Mouse (Mus musculus) intestine, embryonic 14.5 days (tissue): Measurements from ENCODE around the gene Pank2. TPM values are rescaled to one million over a fixed set of nuclear protein-coding genes. Genes with fewer than 3 reads are reported as not detected.
A peak's percentile ranks its signal among the peaks of the same experiment; 100 is the strongest.
"Not testable (repeated sequence)": the region's sequence is repeated elsewhere in the genome, so short reads cannot be mapped to it uniquely, and the experiment has no call there.

Experiments
- ATAC-seq: fragments of 200-750 bp; cut with Nextera tagmentation; replicated peaks from 2 replicates; pipeline ENCODE4 v1.8.0; 2017; ENCODE audit warnings: low read depth, moderate number of reproducible peaks, moderate TSS enrichment, moderate library complexity; ENCODE audit not compliant: low FRiP score, low TSS enrichment
- DNase-seq: peaks from one replicate; pipeline ENCODE4 v3.0.0-alpha.2; 2018; ENCODE audit warnings: low spot score
- H3K27ac ChIP-seq: fragments of 300-500 bp; sonication (generic); 2 replicates; pipeline ENCODE4 v1.5.1; 2014; ENCODE audit warnings: low read depth, mild to moderate bottlenecking, control low read depth
- H3K27me3 ChIP-seq: fragments of 300-500 bp; sonication (generic); replicated peaks from 2 replicates; pipeline ENCODE4 v1.6.1; 2014; ENCODE audit warnings: low read length, control low read depth; ENCODE audit not compliant: control insufficient read depth, insufficient read depth
- H3K36me3 ChIP-seq: fragments of 300-500 bp; sonication (generic); 2 replicates; pipeline ENCODE4 v1.6.1; 2014; ENCODE audit warnings: low read length, control low read depth; ENCODE audit not compliant: control insufficient read depth, insufficient read depth
- H3K4me1 ChIP-seq: fragments of 300-500 bp; sonication (generic); replicated peaks from 2 replicates; pipeline ENCODE4 v1.6.1; 2014; ENCODE audit warnings: low read length, control low read depth, mixed read lengths; ENCODE audit not compliant: control insufficient read depth, insufficient read depth
- H3K4me2 ChIP-seq: fragments of 300-500 bp; sonication (generic); 2 replicates; pipeline ENCODE4 v1.6.1; 2014; ENCODE audit warnings: low read length
- H3K4me3 ChIP-seq: fragments of 300-500 bp; sonication (generic); 2 replicates; pipeline ENCODE4 v1.5.1; 2014; ENCODE audit warnings: low read depth, low read length, control low read depth, mixed read lengths
- H3K9ac ChIP-seq: fragments of 300-500 bp; sonication (generic); 2 replicates; pipeline ENCODE4 v1.6.1; 2014; ENCODE audit warnings: mild to moderate bottlenecking, low read length
- H3K9me3 ChIP-seq: fragments of 300-500 bp; sonication (generic); 2 replicates; pipeline ENCODE4 v1.6.1; 2016; ENCODE audit warnings: low read length, control low read depth; ENCODE audit not compliant: control insufficient read depth
- WGBS: fragments of 180-500 bp; shearing (Covaris S2); extraction: QIAGEN DNeasy Blood & Tissue Kit; methylation state at CpG from one replicate; pipeline ENCODE4 v1.1.7; 2014; 5-methylcytosine and 5-hydroxymethylcytosine counted together
- polyA plus RNA-seq: library from polyadenylated mRNA; unstranded; fragments of >200 nt; fragmentation: Nextera tagmentation; extraction: Ambion mirVana; gene quantifications from 2 replicates; pipeline ENCODE4 v1.2.1, GENCODE M21; 2014

Pank2 gene
- polyA plus RNA-seq, 1 experiment from 2014 or later = 37.6 TPM

DNA sequence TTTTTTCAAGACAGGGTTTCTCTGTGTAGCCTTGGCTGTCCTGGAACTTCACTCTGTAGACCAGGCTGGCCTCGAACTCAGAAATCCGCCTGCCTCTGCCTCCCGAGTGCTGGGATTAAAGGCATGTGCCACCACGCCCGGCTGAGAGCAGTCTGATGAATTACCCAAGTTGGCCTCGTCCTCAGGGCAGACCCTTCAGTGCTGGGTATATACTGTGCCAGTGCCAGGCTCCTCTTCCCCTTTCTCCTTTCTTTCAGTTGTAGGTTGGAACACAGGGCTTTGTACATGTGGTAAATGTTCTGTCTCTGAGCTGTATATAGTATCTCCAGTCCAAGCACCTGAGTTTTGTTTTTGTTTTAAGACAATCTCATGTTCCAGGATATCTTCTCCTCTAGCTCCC is 1.7 kb downstream of the Pank2 start:
- no peaks in the 10 kb centered on the region for H3K36me3 ChIP-seq
- H3K27me3 ChIP-seq = no peaks in the 10 kb centered on the region
- no peak overlapping the region for H3K9ac ChIP-seq
- H3K4me1 ChIP-seq = peaks cover 26% of the 10 kb centered on the region
- WGBS = 69% methylated on average over 6 of the region's 6 CpGs
- H3K4me2 ChIP-seq = peak overlapping the region; percentile 98
- DNase-seq (no peak), ATAC-seq (no peak)
- no peaks in the 10 kb centered on the region for H3K9me3 ChIP-seq
- no peak overlapping the region for H3K27ac ChIP-seq
- H3K4me3 ChIP-seq = peak overlapping the region; percentile 83; the same call in 1 of the 2 replicates

DNA sequence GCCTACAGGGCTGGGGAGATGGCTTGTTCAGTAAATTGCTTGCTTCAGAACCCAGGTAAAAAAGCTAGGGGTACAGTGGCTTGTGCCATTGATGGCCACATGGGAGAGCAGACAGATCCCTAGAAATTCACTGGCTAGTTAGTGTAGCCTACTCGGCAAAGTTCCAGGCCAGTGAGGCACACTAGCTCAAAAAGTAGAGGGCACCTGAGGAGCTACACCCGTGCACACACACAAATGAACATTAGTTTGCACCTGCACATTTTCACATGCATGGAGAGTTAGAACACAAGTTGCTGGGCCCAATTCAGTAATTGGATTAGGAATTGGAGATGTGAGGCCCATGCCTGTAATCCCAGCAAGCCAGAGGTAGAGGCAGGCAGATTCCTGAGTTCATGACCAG is 2.8 kb downstream of the Pank2 start:
- Histone ChIP-seq H3K36me3 (no peaks in the 10 kb centered on the region), H3K9ac (no peak overlapping the region), H3K4me1 (peaks cover 26% of the 10 kb centered on the region), H3K27me3 (no peaks in the 10 kb centered on the region), H3K4me2 (no peak overlapping the region), H3K9me3 (no peaks in the 10 kb centered on the region), H3K27ac (no peak overlapping the region), H3K4me3 (no peak overlapping the region)
- ATAC-seq (no peak), DNase-seq (no peak)
- 83% methylated on average over 2 of the region's 2 CpGs for WGBS

DNA sequence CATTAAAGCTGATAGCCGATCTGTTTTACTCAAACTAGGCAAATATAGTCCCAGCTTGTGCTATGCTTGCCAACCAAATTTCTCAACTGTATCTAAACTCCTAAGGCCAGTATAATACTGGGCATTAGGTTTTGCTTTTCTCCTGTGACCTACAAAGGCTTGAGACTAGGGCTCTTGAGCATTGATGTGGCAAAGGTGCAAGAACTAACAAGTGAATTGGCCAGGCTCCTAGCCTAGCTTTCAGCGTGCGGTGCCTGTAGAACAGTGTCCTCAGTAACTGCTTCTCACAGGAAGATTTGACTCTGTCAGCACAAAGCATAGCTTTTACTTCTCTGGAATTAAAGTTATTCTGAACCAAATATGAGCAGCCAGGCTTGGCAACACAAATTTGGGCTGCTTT is 13.2 kb downstream of the Pank2 start:
- DNase-seq (no peak), ATAC-seq (no peak)
- H3K4me3 ChIP-seq = no peak overlapping the region
- no peaks in the 10 kb centered on the region for H3K9me3 ChIP-seq
- H3K27me3 ChIP-seq = no peaks in the 10 kb centered on the region
- H3K9ac ChIP-seq = no peak overlapping the region
- H3K4me1 ChIP-seq = no peaks in the 10 kb centered on the region
- H3K4me2 ChIP-seq = no peak overlapping the region
- peaks cover 67% of the 10 kb centered on the region for H3K36me3 ChIP-seq
- WGBS = 98% methylated on average over 3 of the region's 3 CpGs
- H3K27ac ChIP-seq = no peak overlapping the region

DNA sequence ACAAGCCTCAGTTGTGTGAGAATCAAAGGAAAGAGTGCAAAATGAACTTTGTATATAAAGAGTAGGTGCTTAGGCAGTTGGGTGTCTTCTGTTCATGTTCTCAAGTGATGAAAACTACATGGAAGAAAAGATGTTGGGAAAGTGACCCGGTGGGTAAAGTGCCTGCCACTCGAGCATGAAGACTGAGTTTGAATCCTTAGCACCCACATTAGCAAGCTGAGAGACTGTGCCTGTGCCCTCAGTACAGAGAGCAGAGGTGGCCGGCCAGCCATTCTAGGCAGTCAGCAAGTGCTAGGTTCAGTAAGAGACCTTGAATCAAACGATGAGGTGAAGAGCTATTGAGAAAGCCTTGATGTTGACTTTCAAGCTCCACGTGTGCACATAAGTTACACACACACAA is 14.4 kb downstream of the Pank2 start:
- Histone ChIP-seq H3K4me1 (no peaks in the 10 kb centered on the region), H3K36me3 (peaks cover 73% of the 10 kb centered on the region), H3K4me2 (no peak overlapping the region), H3K9ac (no peak overlapping the region), H3K27ac (no peak overlapping the region), H3K27me3 (no peaks in the 10 kb centered on the region), H3K9me3 (no peaks in the 10 kb centered on the region), H3K4me3 (no peak overlapping the region)
- WGBS = 92% methylated on average over 5 of the region's 5 CpGs
- ATAC-seq (no peak), DNase-seq (no peak)

DNA sequence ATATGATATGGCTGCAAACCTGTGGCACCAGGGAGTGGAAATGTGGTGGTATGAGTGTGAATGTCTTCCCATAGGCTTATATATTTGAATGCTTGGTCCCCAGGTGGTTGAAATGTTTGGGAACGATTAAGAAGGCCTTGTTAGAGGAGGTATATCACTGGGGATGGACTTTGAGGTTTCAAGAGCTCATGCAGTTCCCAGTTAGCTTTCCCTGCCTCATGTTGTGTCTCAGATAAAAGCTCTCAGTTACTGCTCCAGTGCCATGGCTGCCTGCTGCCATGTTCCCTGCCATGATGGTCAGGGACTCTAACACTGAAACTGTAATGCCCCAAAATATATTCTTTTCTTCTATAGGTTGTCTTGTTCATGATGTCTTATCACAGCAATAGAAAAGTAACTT is 19.3 kb downstream of the Pank2 start:
- Histone ChIP-seq H3K4me3 (no peak overlapping the region), H3K27me3 (no peaks in the 10 kb centered on the region), H3K4me2 (no peak overlapping the region), H3K27ac (no peak overlapping the region), H3K36me3 (peaks cover 76% of the 10 kb centered on the region), H3K4me1 (no peaks in the 10 kb centered on the region), H3K9me3 (no peaks in the 10 kb centered on the region), H3K9ac (no peak overlapping the region)
- DNase-seq (no peak), ATAC-seq (no peak)
- WGBS = 82% methylated on average over 1 of the region's 1 CpGs

DNA sequence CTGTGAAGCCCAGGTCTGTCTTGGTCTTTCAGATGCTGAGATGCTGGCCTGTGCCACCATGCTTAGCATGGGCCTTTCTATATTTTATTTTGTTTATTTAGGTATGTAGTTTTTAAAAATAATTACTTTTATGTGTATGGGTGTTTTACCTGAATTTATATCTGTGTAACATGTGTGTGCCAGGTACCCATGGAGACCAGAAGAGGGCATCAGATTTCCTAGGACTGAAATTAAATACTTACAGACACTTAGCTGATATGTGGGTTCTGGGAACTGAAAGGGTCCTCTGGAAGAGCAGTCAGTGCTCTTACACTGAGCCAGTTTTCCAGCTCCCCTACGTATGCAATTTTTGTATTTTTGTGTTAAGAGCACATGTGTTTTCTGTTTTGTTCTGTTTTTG is 24.0 kb downstream of the Pank2 start:
- no peak overlapping the region for H3K4me3 ChIP-seq
- no peak for DNase-seq
- no peaks in the 10 kb centered on the region for H3K9me3 ChIP-seq
- no peak for ATAC-seq
- no peaks in the 10 kb centered on the region for H3K4me1 ChIP-seq
- WGBS = 88% methylated on average over 1 of the region's 1 CpGs
- no peak overlapping the region for H3K9ac ChIP-seq
- no peak overlapping the region for H3K4me2 ChIP-seq
- no peak overlapping the region for H3K27ac ChIP-seq
- no peaks in the 10 kb centered on the region for H3K27me3 ChIP-seq
- H3K36me3 ChIP-seq = peaks cover 74% of the 10 kb centered on the region

DNA sequence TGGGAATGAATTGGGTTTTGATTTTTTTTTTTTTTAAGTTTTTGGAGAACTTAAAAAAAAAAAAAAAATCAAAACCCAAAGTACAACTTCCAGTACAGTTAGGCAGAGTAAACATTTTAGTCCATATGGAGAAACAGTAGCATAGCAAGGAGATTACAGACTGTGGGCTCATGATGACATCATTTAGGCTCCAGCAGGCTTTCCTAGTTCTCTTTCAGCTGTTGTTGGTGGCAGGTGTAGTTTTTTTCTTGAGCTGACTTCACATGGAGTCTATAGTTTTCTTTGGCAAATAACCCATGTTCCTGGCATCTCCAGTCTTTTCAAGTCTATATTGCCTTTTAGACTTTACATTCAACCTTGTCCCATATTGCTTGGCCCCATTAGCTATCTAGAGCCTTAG is 28.4 kb downstream of the Pank2 start:
- Histone ChIP-seq H3K36me3 (peaks cover 82% of the 10 kb centered on the region), H3K4me2 (no peak overlapping the region), H3K9ac (no peak overlapping the region), H3K27ac (no peak overlapping the region), H3K4me1 (no peaks in the 10 kb centered on the region), H3K27me3 (no peaks in the 10 kb centered on the region), H3K4me3 (no peak overlapping the region), H3K9me3 (no peaks in the 10 kb centered on the region)
- no peak for DNase-seq
- ATAC-seq = no peak

DNA sequence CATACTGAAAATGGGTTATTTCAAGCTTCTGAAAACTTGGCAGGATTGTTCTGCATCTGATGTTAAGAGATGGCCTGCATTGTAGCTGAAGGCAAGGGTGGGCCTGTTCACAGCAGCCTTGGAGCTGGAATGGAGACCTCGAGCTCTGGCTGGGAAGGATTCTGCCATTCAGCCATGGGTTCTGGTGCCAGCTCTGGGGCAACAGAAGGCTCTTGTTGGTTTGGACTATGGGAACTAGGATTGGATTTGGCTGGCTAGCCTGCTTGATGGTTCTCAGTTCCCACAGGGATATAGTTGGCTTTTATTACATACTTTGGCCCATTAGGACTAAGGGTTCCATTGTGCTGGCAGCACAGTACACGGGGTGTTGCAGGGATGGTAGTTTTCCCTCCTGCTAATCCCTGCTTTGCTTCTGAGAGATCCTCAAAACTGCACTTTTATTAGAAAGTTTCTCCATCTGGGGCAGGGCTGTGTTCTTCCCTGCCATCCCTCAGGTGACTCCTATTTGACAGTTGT is 34.5 kb downstream of the Pank2 start:
- Histone ChIP-seq H3K36me3 (peaks cover 66% of the 10 kb centered on the region), H3K4me3 (no peak overlapping the region), H3K4me1 (no peaks in the 10 kb centered on the region), H3K27me3 (no peaks in the 10 kb centered on the region), H3K27ac (no peak overlapping the region), H3K9ac (no peak overlapping the region), H3K4me2 (no peak overlapping the region), H3K9me3 (no peaks in the 10 kb centered on the region)
- DNase-seq (no peak), ATAC-seq (no peak)
- 100% methylated on average over 2 of the region's 2 CpGs for whole genome bisulfite sequencing

DNA sequence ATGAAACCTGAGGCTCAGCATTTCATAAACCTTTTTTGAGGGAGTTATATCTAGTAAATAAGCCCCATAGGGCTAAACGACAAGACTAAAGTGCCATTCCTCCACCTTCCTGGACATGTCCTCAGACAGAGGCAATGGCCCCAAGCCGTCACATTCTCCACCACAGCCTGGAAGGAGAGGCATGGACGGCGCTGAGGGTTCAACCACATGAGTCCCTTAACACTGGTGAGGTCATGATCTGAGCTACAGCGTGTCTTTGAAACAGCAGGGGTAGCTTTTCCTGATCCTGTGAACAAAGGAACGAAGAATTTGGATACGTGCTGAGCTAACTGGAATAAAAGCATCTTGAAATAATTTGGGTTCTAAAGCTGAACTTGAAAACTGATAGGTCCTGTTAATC is 36.4 kb downstream of the Pank2 start:
- H3K27ac ChIP-seq, H3K4me3 ChIP-seq, H3K27me3 ChIP-seq, H3K9me3 ChIP-seq, H3K9ac ChIP-seq, H3K4me2 ChIP-seq, ATAC-seq, H3K4me1 ChIP-seq, DNase-seq: not testable (repeated sequence)
- WGBS = 82% methylated on average over 7 of the region's 7 CpGs
- peaks cover 56% of the 10 kb centered on the region for H3K36me3 ChIP-seq
